Mouse (Mus musculus) gastrocnemius, adult 2 months (tissue): ENCODE results near the gene Lbx1. TPM values are rescaled to one million over a fixed set of nuclear protein-coding genes. Genes with fewer than 3 reads are reported as not detected.

Experiments
- DNase-seq: peaks from one replicate; pipeline ENCODE4 v3.0.0; 2022
- H3K27ac ChIP-seq: fragments of 200-600 bp; 2 replicates; pipeline ENCODE4 v1.8.1; 2022; ENCODE audit warnings: mild to moderate bottlenecking
- H3K4me3 ChIP-seq: fragments of 200-600 bp; 2 replicates; pipeline ENCODE4 v1.8.1; 2022; ENCODE audit warnings: mild to moderate bottlenecking, moderate library complexity
- CTCF ChIP-seq: fragments of 200-600 bp; IDR thresholded peaks from 2 replicates; pipeline ENCODE4 v1.8.1; 2022; ENCODE audit warnings: antibody characterized with exemption, mild to moderate bottlenecking, moderate library complexity
- intact Hi-C: fragments of 180-260 bp; cut with DNase I; formaldehyde crosslinking; loops from one replicate; pipeline ENCODE4 v1.15.1; 2025
- long read RNA-seq, 2 experiments: library from polyadenylated mRNA; stranded (forward); transcript quantifications; one replicate each; pipeline ENCODE4 v2.0.0; 2021
- total RNA-seq, 2 experiments: library from RNA; stranded (reverse); gene quantifications; 2 replicates each; pipeline ENCODE4 v1.2.3; 2021

The Lbx1 gene
- total RNA-seq: 10 to 100 TPM; 46.0 to 66.8 TPM
- long read RNA-seq, experiment 1, transcript Lbx1-201 (2 exons, 2,484 nt): major isoform, 10 of 51 reads
- long read RNA-seq, experiment 1, partial matches to known transcripts: 1 of 51 reads
- long read RNA-seq, experiment 1, other reads (novel, unspliced or antisense): 40 of 51 reads
- long read RNA-seq, experiment 2, transcript Lbx1-201 (2 exons, 2,484 nt): major isoform, 29 of 88 reads
- long read RNA-seq, experiment 2, partial matches to known transcripts: 4 of 88 reads
- long read RNA-seq, experiment 2, other reads (novel, unspliced or antisense): 55 of 88 reads

DNA sequence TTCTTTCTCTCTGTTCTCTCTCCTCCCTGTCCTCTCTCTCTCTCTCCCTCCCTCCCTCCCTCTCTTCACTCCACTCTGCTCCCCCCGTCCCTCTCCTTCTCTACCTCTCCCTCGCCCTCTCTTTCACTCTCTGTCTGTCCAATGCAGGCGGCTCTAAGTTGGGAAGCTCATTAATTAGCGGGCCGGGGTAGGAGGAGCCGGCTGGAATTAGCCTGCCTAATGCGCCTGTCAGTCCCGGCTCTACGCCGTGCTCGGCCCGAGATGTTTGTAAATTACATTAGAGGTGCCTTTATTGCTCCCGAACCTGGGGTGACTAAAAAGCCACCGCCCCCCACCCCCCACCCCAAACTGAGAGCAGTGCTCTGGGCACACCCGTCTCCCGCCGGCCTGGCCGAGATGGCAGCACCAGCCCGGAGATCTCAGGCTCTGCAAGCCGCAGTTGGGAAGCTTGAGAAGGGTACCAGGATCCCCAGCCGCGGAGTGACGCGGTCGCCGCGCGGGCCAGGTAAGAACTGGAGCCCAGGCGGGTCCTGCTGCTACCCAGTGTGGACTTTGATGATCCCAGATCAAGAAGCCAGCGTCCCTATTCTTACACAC is at the start of gene Lbx1:
TSS of gene Lbx1 (minus strand) at position 47 of the 597 bp plus-strand sequence.
- Histone ChIP-seq H3K4me3 (peak within 1 kb of the TSS; percentile 88), H3K27ac (peak within 1 kb of the TSS; percentile 98)
- TF ChIP-seq CTCF: no peak
- intact Hi-C loops: loop anchor here (2.0 kb wide), 1 partner anchor 65 kb away; no protein-coding TSS in a partner anchor
- DNase-seq: peak; percentile 79

DNA sequence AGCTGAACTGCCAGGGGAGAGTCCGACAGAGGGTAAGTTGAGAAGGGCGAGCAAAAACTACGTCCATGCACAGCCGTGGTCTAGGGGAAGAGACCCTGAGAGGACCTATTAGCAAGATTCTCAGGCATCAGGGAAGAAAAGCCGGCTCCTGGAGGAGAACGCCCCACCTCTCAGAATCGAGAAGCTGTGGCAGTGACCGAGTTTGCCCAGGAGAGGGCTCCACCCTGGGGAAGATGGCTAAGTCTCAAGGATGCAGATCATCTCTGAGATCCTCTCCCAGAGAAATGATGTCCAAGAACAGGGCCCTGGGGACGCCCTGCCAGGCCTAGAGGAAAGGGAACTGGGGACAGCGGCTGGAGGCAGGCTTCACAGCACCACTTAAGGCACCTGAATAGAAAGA is 47.7 kb upstream of the Lbx1 start:
- DNase-seq: peak; percentile 82
- TF ChIP-seq CTCF: peak; percentile 87
- intact Hi-C loops: loop anchor here (2.0 kb wide), 1 partner anchor 63 kb away; no protein-coding TSS in a partner anchor
- peak overlapping the region; percentile 43; the same call in 1 of the 2 replicates for H3K4me3 ChIP-seq
- H3K27ac ChIP-seq: no peak overlapping the region

DNA sequence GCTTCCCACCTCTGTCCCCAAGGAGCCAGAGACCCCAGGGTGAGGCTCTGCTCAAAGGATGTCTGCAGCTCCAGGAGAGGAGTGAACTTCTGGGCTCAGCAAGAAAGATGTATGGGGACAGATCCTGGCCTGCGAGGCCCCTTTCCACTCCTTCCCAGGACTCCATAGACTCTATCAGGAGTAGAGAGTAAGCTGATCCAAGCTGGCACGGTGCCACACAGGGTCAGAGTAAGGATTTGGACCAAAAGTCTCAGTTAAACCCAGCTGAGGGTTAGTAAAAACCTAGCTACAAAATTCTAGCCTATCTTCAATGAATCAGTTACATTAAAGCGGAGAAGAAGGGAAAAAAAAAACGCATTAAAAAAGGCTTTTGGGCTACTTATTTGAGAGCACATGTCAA is 40.6 kb upstream of the Lbx1 start:
- intact Hi-C loops: no loop called here
- DNase-seq: no peak

DNA sequence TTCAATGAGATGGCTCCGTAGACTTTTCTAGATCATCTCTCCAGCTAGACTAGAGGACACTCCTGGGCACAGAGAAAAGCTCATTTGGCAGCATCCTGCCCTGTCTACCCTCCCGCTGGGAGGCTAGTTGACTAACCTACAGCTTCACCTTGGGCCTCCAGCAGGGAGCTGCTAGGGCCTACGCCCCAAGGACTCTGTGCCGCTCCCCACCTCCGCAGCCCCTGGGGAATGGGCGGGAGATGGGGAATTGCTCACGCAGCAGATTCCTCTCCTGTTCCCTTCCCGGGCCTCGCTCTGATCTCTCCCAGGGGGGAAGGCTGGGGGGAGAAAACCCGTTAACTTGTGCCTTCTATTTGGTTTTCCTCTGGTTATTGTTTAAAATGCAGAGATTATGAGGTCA is 36.4 kb upstream of the Lbx1 start:
- H3K4me3 ChIP-seq: no peak overlapping the region
- no peak for TF ChIP-seq CTCF
- DNase-seq: no peak
- intact Hi-C loops: no loop called here
- no peak overlapping the region for H3K27ac ChIP-seq

More for the DNA sequence above, 40.6 kb upstream of the Lbx1 start:
- Histone ChIP-seq H3K27ac (no peak overlapping the region), H3K4me3 (no peak overlapping the region)
- TF ChIP-seq CTCF: no peak

DNA sequence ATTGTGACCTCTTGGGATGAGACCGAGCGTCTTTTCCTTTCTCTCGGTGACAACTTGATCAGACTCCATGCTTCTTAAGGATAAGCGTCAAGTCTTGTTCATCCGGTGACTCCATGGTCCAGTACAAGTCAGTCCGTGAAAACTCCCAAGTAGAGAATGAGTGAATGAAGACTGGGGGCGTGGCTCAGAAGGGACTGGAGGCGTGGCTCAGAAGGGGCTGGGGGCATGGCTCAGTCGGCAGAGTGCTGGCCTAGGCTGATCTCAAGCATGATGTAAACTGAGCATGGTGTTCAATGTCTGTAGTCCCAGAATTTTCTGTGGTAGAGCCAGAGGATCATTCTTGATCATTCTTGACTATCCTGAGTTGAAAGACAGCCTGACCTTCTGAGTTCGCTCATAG is 27.4 kb upstream of the Lbx1 start:
- no peak overlapping the region for H3K4me3 ChIP-seq
- H3K27ac ChIP-seq: peak overlapping the region; percentile 53
- intact Hi-C loops: no loop called here
- no peak for TF ChIP-seq CTCF
- no peak for DNase-seq

DNA sequence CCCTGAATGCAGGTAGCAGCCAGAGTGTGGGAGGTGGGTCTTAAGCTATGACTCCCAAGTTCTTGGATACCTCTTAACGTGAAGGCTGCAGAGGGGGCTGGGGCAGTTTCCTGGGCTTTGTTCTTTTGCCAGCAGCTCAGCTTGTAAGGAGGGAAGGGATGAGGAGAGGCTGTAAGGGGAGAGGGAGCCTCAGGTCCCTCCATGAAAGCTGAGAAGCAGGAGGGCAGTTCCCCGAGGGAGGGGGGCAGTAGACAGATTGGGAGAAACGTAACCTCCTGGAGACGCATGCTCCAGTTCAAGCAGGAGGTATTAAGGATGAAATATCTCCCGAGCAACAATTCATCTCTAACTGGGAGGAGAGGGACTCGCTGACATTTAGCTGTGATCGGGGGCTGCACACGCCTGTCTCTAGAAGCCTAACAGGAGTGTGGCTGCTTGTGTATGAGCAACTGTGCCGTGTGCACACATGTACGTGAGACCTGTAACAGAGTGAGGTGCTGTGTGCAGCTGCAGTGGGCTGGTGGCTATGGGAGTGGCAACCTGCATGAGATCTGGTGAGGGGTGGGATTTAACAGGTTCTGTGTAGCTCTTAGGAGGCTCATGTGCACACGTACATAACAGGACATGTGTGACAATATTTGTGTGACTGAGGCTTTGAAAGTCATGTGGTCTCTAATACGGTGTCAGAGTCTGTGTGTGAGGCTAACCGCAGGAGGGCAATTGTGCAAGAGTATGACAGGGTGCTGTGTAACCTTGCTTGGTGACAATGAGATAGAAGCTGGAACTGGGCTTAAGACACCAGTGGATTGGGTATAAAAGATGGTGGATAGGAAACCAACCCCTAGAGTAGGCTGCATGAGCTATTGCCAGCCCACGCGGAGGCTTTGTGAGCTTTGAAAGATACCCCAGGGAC is 22.1 kb upstream of the Lbx1 start:
- peak overlapping the region; percentile 30 for H3K4me3 ChIP-seq
- TF ChIP-seq CTCF: no peak
- no peak for DNase-seq
- H3K27ac ChIP-seq: no peak overlapping the region
- intact Hi-C loops: no loop called here

DNA sequence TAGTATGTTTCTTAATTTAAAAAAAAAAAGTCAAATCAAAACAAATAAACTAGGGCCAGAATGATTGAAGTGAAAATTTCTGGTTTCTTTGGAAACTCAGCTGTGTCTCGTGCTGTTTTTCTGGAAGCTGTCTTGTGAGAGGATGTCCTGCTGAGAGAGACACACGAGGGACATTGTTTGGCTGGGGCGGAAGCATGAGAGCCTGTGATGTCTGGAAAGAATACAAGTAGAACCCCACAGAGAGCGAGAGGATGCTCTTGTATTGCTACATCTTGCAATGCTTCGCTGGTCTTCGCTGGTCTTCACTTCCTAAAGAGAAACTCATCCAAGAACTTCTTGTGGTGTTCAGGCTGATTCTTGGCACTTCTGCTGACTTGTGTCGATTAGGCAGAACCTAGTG is 19.2 kb upstream of the Lbx1 start:
- H3K27ac ChIP-seq: no peak overlapping the region
- intact Hi-C loops: no loop called here
- H3K4me3 ChIP-seq: no peak overlapping the region
- DNase-seq: no peak
- TF ChIP-seq CTCF: no peak

DNA sequence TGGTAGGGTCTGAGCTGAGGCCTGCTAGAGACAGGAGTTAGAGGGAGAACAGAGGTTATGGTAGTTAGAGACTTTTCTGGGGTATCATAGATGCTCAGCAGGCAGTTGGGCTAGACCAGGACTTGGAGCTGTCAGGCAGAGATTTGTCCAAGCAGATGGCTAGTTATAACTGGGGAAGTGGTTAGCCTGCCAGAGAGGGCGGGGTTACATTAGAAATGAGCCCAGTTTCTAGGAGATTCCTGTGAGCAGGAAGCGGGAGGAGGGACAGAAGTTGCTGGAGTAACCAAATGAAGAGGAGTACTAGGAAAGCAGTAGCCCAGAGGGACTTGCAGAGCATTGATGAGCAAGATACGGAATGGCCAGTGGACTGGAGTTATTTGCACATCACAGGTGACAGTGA is 16.8 kb upstream of the Lbx1 start:
- Histone ChIP-seq H3K4me3 (no peak overlapping the region), H3K27ac (no peak overlapping the region)
- intact Hi-C loops: no loop called here
- no peak for TF ChIP-seq CTCF
- DNase-seq: no peak

DNA sequence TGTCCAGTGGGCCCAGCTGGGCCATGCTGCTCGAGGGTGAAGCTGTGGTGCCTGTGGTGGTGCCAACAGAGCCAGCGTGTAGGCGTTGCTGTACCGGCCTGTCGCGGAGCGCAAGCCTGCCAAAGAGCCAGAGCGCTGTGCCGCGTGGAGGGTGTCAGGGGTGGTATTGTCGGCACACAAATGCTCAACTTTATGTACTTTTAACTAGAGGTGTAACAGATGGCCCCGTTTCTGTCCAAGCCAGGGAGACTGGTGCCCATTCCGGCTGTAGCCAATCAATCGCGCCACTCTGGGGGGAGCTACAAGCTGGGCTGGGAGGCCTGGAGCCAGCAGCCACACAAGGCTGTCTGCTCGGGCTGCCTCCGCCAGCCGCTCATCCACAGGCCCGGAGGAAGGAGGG is 13.1 kb upstream of the Lbx1 start:
- no peak for DNase-seq
- intact Hi-C loops: no loop called here
- Histone ChIP-seq H3K4me3 (no peak overlapping the region), H3K27ac (no peak overlapping the region)
- TF ChIP-seq CTCF: no peak

DNA sequence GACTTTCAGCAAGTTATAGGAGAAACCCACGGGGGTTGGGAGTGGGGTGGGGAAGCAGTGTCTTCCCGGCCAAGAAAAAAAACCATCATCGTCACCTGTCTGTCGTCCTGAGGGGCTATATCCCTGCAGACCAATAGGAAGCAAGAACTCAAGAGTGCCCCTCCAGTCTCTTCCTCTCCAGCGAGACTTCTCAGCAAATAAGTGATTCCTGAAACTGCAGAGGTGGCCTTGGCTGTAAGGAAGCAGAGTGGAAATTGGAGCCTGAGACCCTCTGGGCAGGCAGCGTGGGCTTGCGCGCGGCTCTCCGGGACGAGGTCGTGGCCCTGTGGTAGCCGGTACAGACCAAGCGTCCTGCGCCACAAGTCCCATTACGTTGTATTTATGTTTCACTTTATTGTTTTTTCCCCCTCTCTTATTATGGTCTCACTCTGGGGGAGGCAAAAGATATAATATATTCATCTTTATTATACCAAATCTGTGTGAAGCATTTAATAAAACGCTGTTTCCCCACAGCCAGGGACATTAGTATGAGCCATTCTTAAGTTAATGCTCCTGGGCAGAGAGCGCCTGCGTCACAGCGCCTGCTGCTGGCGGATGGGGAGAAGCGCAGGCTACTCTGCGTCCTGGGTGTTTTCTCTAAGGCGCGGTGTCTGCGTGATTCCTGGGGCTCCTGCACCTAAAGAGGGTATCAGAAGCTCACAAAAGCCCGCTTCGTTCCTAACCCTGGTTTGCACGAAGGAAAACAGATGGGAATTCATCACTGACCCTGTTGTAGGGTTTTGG is 8.5 kb upstream of the Lbx1 start:
- no peak overlapping the region for H3K4me3 ChIP-seq
- intact Hi-C loops: no loop called here
- H3K27ac ChIP-seq: no peak overlapping the region
- peak; percentile 98 for TF ChIP-seq CTCF
- DNase-seq: peak; percentile 61

DNA sequence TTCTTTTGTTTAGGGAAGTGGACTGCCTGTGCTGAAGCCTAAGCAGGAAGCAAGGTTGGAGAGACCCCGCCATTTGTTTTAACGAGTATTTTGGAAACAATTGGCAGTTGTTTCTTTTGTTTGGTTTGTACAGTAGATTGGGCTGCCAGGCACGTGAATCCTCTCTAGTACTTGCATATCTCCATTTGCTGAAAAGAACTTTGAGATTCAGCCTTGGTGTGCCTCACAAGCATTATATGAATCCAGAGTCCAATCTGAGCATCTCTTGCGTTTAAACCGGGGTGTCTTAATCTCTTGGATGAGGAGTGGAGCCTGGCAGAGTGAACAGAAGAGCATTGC is 7.6 kb upstream of the Lbx1 start:
- no peak for DNase-seq
- intact Hi-C loops: no loop called here
- Histone ChIP-seq H3K4me3 (no peak overlapping the region), H3K27ac (no peak overlapping the region)
- no peak for TF ChIP-seq CTCF

DNA sequence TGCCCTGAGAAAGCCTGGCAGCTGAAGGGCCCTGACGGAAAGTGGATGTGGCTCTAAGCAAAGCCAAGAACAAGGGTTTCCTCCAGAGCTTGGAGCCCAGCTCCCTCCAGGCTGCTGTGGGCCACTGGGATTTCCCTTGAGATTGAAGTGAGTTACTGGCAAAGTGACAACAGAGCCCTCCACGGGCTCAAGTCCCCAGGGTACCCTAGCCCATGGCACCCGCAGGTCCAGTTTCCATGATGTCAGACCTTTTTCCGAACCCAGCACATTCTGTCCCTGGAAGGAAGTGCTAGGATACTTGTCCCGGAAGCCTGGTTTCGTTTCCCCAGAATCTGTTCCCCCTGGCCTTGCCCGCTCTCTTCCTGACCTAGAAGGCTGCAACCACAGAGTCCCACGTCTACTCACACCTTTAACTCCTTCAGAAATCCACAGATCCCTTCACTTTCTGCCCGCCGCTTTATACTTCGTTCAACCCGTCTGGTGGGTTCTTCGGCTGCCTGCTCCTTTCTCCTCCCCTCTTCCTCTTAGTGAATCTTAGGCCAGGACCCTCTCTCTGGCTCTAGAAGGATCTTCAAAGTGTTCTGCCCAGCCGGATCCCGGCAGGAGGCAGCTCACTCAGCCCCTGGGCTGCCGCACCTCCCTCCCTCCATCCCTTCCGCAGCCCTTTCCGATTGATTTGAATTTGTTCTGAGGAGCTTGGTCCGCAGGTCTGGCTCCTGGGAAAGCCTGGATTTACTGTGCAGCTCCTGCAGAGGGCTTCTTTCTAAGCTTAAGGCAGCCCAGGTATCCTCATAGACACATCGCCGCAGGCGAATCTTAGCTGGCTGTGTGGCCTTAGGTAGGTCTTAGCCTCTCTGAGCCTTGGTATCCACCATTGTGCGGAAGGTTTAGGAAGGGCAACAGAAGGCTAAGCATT is 7.0 kb upstream of the Lbx1 start:
- H3K4me3 ChIP-seq: peak overlapping the region; percentile 34
- DNase-seq: peak; percentile 51
- intact Hi-C loops: no loop called here

More for the DNA sequence above, 7.0 kb upstream of the Lbx1 start:
- TF ChIP-seq CTCF: no peak
- H3K27ac ChIP-seq: peak overlapping the region; percentile 59
